Mouse (Mus musculus): Measurements from ENCODE around the gene Capn10. TPM values are rescaled to one million over a fixed set of nuclear protein-coding genes. Genes with fewer than 3 reads are reported as not detected.

Gene Capn10
- total RNA-seq, 2 experiments from 2014 or later = 40.1 to 40.7 TPM

GRCm38 (mm10) chr1:92971879-92972795 lies 38.0 kb downstream of the Capn10 start:
- no peak for DNase-seq (ENCODE audit: low spot score in 2 of 2)

- DNase-seq (ENCODE audit: low spot score in 2 of 2) = no peak
Measured at GRCm38 (mm10) chr1:92972854-92973253, 38.7 kb downstream of the Capn10 start.

DNA sequence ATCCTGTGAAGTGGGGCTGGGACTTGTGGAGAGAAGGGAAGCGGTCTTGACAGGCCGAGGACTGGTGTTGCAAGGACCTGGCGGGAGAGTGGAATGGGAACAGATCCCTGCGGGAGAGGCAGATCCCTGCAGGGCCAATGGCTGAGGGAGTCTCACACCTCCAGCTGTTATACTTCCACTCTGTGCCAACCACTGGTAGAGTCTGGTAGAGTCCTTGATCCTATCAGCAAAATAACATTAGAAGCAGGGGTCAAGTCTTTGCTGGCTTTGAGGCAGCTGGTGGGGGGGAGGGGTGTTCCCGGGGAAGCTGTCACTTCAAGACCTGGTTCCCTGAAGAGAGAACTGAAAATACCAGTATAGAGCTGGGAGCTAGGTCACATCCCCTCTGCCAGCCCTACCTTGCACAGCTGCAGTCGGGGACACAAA lies 42.0 kb downstream of the Capn10 start:
- no peak for DNase-seq (ENCODE audit: low spot score in 2 of 2)

- DNase-seq (ENCODE audit: low spot score in 2 of 2) = no peak
Measured at GRCm38 (mm10) chr1:92978645-92979044, 44.5 kb downstream of the Capn10 start.

GRCm38 (mm10) chr1:92979073-92979602 lies 45.0 kb downstream of the Capn10 start:
- no peak for DNase-seq (ENCODE audit: low spot score in 2 of 2)

DNA sequence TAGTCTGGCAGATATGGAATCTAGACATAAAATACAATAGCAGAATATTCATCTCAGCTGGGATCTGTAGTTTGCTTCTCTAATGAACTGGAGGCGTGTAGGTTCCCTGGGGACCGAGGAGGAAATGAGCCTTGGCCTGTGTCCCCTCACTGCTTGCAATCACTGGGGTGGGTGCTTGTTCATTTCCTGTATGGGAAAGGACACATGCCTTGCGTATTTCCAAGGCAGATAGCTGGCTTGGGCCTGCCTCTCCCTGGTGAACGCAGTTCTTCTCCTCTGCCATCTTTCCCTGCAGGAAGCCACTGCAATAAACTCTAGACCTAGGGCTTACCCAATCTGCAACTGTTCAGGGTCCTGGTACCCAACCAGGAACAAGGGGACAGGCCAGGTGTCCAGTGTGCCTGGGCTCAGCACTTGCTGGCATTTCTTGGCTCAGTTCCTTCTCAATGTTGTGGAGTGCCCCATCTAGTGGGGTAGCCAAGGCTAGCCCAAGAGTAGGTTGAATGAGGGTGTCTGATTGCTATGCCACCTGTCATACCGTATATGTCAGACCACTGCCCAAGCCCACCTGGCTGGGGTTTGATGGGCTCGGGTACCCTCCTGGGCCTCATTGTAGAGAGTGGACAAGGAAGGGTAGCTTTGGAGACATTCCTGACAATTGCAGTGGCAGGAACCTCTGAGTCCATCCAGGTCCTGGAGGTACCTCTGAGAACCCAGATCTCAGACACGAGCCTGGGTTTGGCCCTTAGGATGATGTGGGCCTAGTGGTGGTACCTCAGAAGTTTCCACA lies 47.1 kb downstream of the Capn10 start:
- DNase-seq (ENCODE audit: low spot score in 2 of 2) = no peak

DNA sequence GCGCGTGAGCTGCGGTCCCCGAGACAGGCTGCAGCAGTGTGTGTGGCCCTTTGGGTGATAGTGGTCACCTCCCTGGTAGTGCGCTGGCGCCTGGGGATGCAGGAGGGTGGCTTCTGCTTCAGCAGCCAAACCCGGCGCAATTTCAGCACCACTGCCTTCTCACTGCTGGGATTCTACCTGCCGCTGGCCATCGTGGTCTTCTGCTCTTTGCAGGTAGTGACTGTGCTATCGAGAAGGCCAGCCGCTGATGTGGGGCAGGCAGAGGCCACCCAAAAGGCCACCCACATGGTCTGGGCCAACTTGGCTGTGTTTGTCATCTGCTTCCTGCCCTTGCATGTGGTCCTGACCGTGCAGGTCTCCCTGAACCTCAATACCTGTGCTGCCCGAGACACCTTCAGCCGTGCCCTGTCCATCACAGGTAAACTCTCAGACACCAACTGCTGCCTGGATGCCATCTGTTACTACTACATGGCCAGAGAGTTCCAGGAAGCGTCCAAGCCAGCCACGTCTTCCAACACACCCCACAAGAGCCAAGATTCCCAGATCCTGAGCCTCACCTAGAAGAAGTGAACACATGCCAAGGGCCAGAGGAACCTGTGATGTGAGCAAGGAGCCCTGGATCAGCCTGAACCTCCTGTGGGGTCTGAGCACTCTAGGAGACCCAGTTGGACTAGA lies 48.9 kb downstream of the Capn10 start:
- no peak for DNase-seq (ENCODE audit: low spot score in 2 of 2)

- no peak for DNase-seq (ENCODE audit: low spot score in 2 of 2)
Measured at GRCm38 (mm10) chr1:92984999-92985398, 50.8 kb downstream of the Capn10 start.

GRCm38 (mm10) chr1:92988894-92989293 lies 54.7 kb downstream of the Capn10 start:
- DNase-seq (ENCODE audit: low spot score in 2 of 2) = no peak

GRCm38 (mm10) chr1:92989891-92990290 lies 55.7 kb downstream of the Capn10 start:
- no peak for DNase-seq (ENCODE audit: low spot score in 2 of 2)

- DNase-seq (ENCODE audit: low spot score in 2 of 2) = no peak
Measured at GRCm38 (mm10) chr1:92992214-92992855, 58.2 kb downstream of the Capn10 start.

DNA sequence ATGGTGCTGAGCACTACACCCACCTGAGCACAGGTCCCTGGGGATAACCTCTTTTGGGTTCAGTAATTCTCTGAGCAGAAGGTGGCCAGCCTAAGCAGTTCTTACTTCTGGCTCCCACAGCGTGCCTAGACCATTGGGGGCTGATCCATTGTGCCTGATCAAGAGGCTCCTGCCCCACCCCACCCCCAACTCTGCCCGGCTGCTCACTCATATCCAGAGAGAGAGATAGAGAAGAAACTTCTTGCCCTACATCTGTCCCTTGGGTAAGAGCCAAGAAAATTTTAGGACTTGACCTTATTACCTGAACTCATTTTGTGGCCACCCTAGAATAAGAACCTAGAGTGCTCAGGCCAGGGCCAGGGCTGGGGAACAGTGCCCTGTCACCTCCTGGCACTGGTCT lies 58.7 kb downstream of the Capn10 start:
- no peak for DNase-seq (ENCODE audit: low spot score in 2 of 2)

Other genes with a start within 250 kb of the Capn10 start
- 10 to 100 TPM; 81.6 to 86.5 TPM for gene Gpc1, start 102.7 kb upstream of the Capn10 start, total RNA-seq (2021)
- gene Ankmy1, start 31.5 kb upstream of the Capn10 start, total RNA-seq (2021) = under 1 TPM; 0.40 to 0.53 TPM
- 10 to 100 TPM; 18.2 to 19.2 TPM for gene Dusp28, start 27.4 kb upstream of the Capn10 start, total RNA-seq (2021)
- gene Rnpepl1, start 23.6 kb upstream of the Capn10 start, total RNA-seq (2021) = 10 to 100 TPM; 30.2 to 34.4 TPM
- under 1 TPM in 1 of 2 experiments, not detected in 1; 0.33 TPM for gene Gpr35, start 16.5 kb downstream of the Capn10 start, total RNA-seq (2021)
- not detected for gene Aqp12, start 72.0 kb downstream of the Capn10 start, total RNA-seq (2021)
- gene Kif1a, start 167.6 kb downstream of the Capn10 start, total RNA-seq (2021) = 100 to 1,000 TPM; 735 to 776 TPM
- gene Agxt, start 200.9 kb downstream of the Capn10 start, total RNA-seq (2021) = not detected
- gene 2310007B03Rik, start 226.6 kb downstream of the Capn10 start, total RNA-seq (2021) = not detected
- gene Crocc2, start 234.3 kb downstream of the Capn10 start, total RNA-seq (2021) = under 1 TPM; 0.07 to 0.16 TPM

Data from left cerebral cortex, adult 18-20 months (tissue).